Mouse (Mus musculus): ENCODE data around the gene Rps6ka4.

- TF ChIP-seq CTCF (IDR thresholded peaks at IDR 0.05; ENCODE audit: extremely low read depth, insufficient read depth, low read length) (no peak), POLR2A (IDR thresholded peaks at IDR 0.05; ENCODE audit: extremely low read depth, insufficient read depth, low read length) (peak; percentile 35; the same call in 1 of the 2 replicates)
Measured at GRCm38 (mm10) chr19:6840475-6841291, at the start of gene Rps6ka4.

All from cortical plate, adult 2 months (tissue).